Mouse (Mus musculus) CD4-positive, CD25-positive, alpha-beta regulatory T cell, adult 4 months (primary cell): ENCODE data around the gene Pdha2. TPM values are rescaled to one million over a fixed set of nuclear protein-coding genes. Genes with fewer than 3 reads are reported as not detected.

Experiments used
- ATAC-seq: one replicate; pipeline ENCODE4 v1.8.0; 2017
- polyA plus RNA-seq, 2 experiments: library from polyadenylated mRNA; unstranded; fragments of 100-300 nt; shearing (Covaris generic); gene quantifications; one replicate each; pipeline ENCODE4 v1.2.1; 2017

Gene Pdha2
- not detected for polyA plus RNA-seq

DNA sequence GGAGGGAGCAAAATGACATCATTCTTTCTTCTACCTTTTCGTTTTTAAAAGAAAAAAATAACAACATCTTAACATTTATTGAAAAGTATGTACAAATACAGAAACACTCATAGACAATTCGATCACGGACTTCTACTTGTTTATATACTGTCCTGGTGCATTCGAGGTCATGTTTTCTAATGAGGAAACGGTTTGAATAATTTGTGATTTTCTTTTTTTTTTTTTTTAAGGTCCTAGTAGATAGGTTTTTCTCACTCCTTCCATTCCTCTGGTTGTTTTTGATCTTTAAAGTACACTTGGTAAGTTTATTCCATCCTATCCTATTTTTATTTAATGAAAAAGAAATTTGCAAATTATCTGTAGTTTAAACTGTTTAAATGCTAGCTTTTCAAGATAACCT lies at the start of gene Pdha2:
Gene Pdha2 (minus strand): TSS at position 101 of the 400 bp plus-strand sequence.
- ATAC-seq: no peak

DNA sequence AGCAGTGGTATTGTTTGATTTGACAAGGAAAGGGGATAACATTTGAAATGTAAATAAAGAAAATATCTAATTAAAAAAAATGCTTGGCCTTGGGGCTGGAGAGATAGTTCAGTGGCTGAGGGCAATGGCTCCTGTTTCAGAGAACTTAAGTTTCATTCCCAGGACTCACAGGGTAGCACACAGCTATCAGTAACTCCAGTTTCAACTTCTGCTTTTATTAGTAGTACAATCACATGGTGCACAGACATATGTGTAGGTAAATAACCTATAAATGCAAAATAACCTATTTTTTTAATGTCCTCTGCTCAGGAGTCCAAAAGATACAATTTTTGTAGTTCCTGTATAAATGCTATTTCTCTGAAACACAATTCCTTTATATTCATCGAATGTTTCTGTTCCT lies 48.4 kb upstream of the Pdha2 start:
- ATAC-seq: no peak

DNA sequence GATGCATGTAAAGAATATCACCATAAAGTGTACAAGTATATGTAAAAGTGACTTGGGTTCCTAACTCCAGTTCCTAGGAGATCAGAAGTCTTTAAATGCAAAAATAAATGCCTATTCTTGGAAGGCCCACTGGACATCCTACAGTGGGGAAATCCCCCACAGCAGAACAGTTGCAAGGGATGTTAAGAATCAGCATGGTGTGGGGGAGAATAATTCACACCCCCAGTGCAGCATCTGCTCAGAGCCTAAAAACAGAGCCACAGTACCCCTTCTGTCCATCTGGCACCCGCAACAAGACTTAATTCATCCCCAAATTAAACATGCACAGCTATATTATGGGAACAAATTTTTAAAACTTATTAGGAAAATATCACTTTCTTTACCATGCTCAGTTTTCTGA lies 39.3 kb upstream of the Pdha2 start:
- no peak for ATAC-seq

DNA sequence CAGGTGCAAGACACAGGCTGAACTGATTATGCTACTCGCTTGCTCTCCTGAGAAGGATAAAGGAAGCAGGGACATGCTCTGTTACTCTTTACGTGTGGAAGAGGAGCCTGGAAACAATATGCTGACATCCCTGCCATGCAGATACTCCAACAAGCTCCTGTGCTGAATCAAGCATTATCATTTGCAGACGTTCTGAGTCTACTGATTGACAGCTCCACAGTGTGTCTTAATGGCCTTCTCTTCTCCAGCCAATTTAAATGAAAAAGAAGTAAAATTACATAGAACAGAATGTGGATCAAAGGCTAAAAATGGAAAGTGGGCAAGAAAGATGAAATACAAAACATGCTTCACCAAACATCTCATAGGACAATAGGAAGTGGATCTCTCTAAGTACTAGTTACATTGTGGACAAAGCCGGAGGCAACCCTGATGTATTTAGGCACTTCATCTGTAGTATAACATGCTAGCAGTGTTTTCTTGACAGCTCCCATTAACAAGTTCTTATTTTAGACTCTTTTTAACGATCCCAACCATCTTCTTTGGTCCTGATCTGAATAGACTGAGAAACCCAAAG lies 32.7 kb upstream of the Pdha2 start:
- no peak for ATAC-seq

DNA sequence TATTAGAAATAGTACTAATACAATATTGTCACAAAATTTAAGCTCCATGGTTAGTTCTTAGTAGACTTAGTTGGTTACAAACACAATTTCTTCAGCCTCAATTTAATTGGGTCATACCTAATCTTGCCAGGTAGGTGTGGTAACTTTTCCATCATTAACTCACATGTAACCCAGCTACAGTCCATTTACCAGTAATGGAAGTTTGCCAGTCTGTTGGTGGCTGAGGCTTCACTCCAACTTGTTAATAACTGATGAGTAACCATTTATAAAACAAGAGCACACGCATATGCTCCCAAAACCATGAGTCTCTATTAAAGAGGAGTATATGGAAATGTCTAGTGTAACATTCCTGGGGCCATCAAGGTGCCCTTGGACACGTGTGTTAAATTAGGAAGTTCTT lies 25.9 kb upstream of the Pdha2 start:
- ATAC-seq: no peak

DNA sequence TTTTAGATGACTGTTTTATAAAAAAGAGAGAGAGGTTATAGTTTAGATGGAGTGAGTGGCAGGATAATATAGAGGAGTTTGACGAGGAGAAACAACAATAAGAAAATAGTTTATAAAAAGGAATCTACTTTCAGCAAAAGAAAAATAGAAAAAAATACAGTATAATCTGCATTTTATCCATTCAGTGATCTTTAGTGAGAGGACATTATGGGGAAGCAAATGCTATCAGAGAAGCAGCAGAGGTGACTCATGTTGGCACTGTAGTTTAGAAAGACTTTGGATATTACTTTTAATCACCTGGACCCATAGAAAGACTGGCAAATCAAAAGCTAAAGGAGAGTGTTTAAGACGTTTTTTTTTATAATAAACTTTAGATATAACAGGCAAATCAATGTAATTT lies 17.0 kb upstream of the Pdha2 start:
- no peak for ATAC-seq

DNA sequence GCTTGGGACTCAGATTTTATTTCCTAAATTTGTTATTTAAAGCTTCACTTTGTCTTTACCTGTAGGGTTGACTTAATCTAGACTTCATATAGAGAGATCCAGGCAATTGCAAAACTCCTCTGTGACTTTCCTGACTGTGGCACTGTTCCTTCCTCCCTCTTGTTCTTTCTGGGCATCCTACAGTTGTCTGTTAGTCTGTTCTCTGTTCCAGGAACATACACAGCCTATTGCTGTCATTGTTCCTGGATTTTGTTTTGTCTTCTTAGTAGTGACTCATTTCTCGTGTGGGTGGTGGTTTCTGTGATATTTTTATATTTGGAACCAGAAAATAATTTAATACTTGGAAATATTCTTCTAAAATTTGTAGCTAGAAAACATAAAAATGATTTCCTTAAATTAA lies 10.2 kb upstream of the Pdha2 start:
- no peak for ATAC-seq

DNA sequence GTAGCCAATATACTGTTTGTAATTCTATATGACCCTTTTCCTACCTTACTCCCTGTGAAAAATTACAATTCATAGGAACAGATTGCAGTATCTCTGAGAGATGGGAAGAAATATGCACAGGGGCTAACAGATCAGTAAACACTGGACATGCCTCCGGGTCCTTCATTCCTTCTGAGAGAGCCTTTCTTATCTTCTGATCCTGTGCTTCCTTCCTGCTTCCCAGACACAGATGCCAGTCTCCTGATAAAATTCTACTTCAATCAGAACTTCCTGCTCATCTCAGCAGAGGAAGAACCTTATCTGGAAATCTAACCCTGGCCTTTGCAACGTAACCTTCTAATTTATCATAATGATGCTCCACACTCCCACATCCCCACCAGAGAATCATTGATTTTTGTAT lies 6.4 kb upstream of the Pdha2 start:
- no peak for ATAC-seq

DNA sequence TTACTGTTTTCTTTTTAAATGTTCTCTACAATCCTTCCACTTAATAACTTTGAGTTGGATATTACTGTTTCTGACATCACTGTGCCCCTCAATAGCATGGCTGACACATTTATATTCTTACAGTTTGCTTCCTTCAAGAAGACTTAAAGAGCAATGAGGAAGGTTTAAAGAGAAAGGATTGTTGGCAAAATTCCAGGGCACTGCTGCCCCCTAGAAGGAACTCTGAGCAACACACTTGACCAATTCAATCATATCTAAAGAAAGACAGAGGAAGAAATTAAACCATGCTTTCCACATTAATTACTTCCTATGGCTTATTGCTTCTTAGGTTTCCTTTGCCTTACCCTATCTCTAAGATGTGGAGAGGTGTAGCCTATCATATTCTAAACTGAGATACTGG lies 4.8 kb upstream of the Pdha2 start:
- ATAC-seq: no peak

DNA sequence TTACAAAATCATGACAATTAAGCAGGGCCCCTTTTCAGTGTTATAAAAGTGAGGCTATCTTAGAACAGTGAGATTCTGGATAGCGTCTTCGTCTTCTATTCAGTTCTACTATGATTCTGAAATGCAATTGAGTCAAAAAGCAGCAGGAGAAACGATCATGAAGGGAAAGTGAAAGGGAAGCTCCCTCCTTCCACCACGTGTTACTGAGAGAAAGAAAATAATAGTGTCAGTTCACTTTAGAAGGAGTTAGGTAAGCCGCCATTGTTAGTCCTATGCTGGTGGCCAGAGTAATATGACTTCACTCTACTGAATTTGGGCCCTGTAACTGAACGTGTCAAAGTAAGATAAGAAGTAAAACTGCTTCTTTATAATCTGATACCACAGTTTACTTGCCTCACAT lies 4.1 kb upstream of the Pdha2 start:
- no peak for ATAC-seq

DNA sequence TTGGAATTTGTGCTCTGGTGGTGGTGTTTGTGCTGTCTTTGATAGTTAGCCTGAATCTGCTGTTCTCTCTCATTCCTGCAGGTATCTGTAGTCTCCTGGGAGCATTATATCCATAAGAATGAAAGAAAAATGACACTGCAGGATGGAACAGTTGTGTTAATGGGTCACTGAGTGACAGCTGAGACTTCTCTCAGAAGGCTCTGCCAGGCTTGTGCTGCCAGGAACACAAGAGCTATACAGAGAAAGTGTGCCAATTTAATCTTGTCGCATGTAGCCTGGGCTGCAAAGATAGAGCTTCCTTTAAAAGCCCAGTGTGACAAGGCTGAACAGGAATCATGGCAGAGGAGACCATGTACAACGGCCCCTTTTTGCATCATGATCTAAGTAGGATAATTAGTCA lies 2.6 kb upstream of the Pdha2 start:
- no peak for ATAC-seq

DNA sequence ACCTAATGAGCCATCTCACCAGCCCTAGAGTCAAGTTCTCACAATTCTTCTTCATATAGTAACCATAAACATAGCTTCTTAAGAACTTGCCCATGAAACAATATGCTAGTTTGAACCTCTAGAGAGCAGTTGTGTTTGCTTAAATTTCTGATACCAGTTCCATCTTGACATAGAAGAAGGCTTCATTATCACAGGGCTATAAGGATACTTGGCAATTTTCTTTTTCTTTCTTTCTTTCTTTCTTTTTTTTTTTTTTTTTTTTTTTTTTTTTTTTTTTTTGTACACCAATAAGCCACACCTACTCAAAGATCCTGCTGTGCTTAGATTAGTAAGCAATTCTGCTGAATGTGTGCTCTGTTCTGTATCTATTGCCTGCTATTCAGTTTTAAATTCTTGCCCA lies 2.0 kb upstream of the Pdha2 start:
- ATAC-seq: no peak

DNA sequence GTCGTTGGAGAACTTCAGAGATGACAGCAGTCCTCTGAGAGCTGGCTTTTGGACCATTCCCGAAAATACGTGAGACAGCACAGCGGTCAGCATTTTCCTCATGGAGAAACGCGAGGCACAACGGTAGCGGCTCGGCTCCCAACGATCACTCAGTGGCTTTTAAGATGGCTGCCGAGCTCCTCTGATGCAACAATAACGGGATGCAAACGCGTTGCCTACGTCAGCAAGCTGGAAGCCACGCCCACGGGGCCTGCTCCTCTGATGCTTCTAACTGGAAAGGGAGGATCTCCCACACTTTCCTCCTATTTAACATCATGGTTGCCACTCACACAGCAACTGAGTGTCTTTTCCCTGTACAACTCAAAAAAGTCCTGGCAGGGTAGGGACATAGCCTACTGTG lies 511 bp downstream of the Pdha2 start:
- ATAC-seq: no peak

DNA sequence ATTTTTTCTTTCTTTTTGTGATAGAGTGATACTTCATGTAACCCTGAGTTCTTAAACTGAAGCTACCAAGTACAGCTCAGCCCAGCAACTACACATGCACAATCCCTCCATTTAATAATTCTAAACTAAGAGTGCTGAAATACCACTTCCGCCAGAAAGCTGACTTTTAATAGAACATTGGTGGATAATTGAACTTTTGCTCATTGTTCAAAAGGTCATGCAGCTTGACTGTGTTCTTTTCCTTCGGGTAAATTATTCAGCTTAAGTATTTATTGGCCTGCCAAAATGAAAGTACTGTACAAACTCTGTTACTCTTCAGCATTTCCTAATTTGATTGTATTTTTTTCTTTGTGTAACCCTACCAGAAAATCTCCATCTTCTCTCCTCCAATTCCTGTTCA lies 10.4 kb downstream of the Pdha2 start:
- no peak for ATAC-seq

DNA sequence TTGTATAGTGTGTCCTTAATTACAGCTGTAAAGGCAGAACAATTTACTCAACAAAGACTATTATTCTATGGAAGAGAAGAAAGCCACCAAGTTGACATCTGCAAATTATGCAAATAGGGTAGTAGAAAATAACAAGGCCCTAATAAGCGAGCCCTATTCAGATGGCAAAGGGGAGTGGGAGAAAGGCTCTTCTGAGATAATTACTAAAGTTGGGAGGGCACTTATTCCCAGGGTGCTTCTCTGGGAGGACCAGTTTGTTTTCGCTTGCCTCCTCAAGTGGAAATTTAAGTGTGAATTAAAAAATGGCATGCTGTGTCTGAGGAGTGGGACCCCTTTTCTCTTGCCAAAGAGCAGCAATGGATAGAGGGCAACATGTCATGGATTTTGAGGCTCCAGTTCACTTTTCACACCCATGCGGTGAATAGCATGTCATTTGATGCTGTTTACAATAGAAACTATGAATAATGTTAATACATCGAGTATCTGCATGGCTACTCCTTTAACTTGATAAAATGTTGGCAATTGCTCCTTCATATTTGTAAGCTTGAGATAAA lies 14.8 kb downstream of the Pdha2 start:
- ATAC-seq: no peak

DNA sequence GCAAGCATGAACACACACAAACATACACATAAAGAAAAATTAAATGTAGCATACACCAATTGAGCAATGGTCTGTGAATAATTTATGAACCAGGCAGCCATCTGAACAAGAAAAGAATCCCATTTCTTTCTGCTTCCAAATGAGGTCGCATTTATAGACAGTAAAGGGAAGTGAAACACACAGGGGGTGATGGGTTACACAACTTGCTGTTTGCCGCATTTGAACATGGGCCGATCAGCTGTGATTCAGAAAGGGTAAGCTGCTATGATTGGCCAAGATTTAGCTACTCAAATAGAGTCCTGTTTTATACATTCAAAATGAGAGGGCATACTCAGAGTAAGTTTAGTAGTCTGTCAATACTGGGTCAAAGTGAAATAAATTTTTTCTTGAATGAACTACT lies 20.5 kb downstream of the Pdha2 start:
- ATAC-seq: no peak

DNA sequence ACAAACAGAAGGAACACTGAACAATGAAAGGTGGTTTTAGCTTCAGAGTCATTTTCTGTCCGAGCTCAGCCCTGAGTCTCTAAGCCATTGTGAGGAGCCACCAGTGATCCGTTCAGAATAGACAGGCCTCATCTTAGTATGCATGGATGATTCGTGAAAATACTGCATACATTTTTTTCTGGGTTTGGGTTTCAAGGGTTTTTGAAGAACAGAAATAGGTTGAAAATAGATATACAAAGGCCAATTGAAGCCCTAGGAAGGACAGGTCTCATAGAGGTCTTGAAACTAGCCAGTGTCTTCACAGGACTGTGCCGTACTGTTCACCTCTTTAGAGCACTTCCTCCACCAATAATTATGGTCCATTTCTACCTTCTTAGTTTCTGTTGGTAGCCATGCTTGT lies 21.7 kb downstream of the Pdha2 start:
- no peak for ATAC-seq

DNA sequence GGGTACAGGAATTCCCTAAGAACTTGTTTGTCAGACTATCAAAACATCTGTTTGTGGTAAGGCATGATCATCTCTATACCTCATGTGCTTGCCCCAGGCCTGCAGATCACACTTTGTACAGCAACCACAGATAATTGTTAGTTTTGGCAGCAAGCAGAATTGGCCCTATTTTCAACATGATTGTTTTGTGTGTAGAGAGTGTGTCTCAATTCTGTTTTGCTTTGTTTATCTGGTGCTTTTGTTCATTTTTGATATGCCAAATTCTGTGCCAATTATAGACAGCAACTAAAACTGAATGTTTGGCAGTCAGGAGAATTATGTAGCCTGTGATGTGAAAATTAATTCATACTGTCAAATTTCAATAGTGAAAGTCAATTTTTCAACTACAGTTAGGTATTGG lies 51.2 kb downstream of the Pdha2 start:
- no peak for ATAC-seq
